Mouse (Mus musculus) hindbrain, embryonic 11.5 days (tissue): ENCODE results near the gene Arl6ip4. TPM values are rescaled to one million over a fixed set of nuclear protein-coding genes. Genes with fewer than 3 reads are reported as not detected.

Experiments used
- ATAC-seq: fragments of 200-750 bp; cut with Nextera tagmentation; 2 replicates; pipeline ENCODE4 v1.8.0; 2017; ENCODE audit warnings: mild to moderate bottlenecking, moderate TSS enrichment, moderate library complexity; ENCODE audit not compliant: low FRiP score
- DNase-seq: peaks from one replicate; pipeline ENCODE4 v3.0.0-alpha.2; 2015; ENCODE audit warnings: low spot score
- H3K27ac ChIP-seq: fragments of 300-500 bp; sonication (generic); 2 replicates; pipeline ENCODE4 v1.5.1; 2014; ENCODE audit warnings: mild to moderate bottlenecking, low read depth, low read length
- H3K27me3 ChIP-seq: fragments of 300-500 bp; sonication (generic); 2 replicates; pipeline ENCODE4 v1.6.1; 2014; ENCODE audit warnings: mild to moderate bottlenecking, low read length, moderate library complexity, mixed read lengths; ENCODE audit not compliant: control insufficient read depth, insufficient read depth
- H3K36me3 ChIP-seq: fragments of 300-500 bp; sonication (generic); 2 replicates; pipeline ENCODE4 v1.6.1; 2014; ENCODE audit warnings: mild to moderate bottlenecking, low read length, moderate library complexity, mixed read lengths; ENCODE audit not compliant: control insufficient read depth, insufficient read depth
- H3K4me1 ChIP-seq: fragments of 300-500 bp; sonication (generic); replicated peaks from 2 replicates; pipeline ENCODE4 v1.6.1; 2014; ENCODE audit warnings: low read length, mixed read lengths; ENCODE audit not compliant: control insufficient read depth, insufficient read depth
- H3K4me2 ChIP-seq: fragments of 300-500 bp; sonication (generic); replicated peaks from 2 replicates; pipeline ENCODE4 v1.6.1; 2014; ENCODE audit warnings: mild to moderate bottlenecking, low read depth, low read length
- H3K4me3 ChIP-seq: fragments of 300-500 bp; sonication (generic); 2 replicates; pipeline ENCODE4 v1.5.1; 2014; ENCODE audit warnings: low read depth, low read length
- H3K9ac ChIP-seq: fragments of 300-500 bp; sonication (generic); 2 replicates; pipeline ENCODE4 v1.6.1; 2014; ENCODE audit warnings: low read depth, low read length
- H3K9me3 ChIP-seq: fragments of 300-500 bp; sonication (generic); 2 replicates; pipeline ENCODE4 v1.6.1; 2016; ENCODE audit warnings: low read length; ENCODE audit not compliant: control insufficient read depth
- WGBS: fragments of 180-500 bp; shearing (Covaris S2); extraction: QIAGEN DNeasy Blood & Tissue Kit; methylation state at CpG from one replicate; pipeline ENCODE4 v1.1.7; 2014; 5-methylcytosine and 5-hydroxymethylcytosine counted together
- polyA plus RNA-seq: library from polyadenylated mRNA; unstranded; fragments of >200 nt; fragmentation: Nextera tagmentation; extraction: Ambion mirVana; gene quantifications from 2 replicates; pipeline ENCODE4 v1.2.1, GENCODE M21; 2014

Arl6ip4 gene
- polyA plus RNA-seq, 1 experiment from 2014 or later = 91.5 TPM

- no peak overlapping the region for H3K4me2 ChIP-seq
- no peak overlapping the region for H3K9ac ChIP-seq
- H3K36me3 ChIP-seq = no peaks in the 10 kb centered on the region
- WGBS = 70% methylated on average over 10 of the region's 10 CpGs
- ATAC-seq (no peak), DNase-seq (no peak)
- H3K4me1 ChIP-seq = peaks cover 15% of the 10 kb centered on the region
- no peaks in the 10 kb centered on the region for H3K9me3 ChIP-seq
- no peaks in the 10 kb centered on the region for H3K27me3 ChIP-seq
- H3K27ac ChIP-seq = no peak overlapping the region
- H3K4me3 ChIP-seq = no peak overlapping the region
Observed at GRCm38 (mm10) chr5:124167621-124168020, 51.7 kb downstream of the Arl6ip4 start.

Other genes starting within 250 kb of the Arl6ip4 start
- 0.04 and 0.12 TPM in 2 replicates for gene Hcar1, start 236.1 kb upstream of the Arl6ip4 start, polyA plus RNA-seq
- 154 and 172 TPM in 2 replicates for gene Denr, start 208.9 kb upstream of the Arl6ip4 start, polyA plus RNA-seq
- gene Gm43518, start 188.7 kb upstream of the Arl6ip4 start, polyA plus RNA-seq = 1.5 and 2.4 TPM in 2 replicates
- gene Ccdc62, start 185.4 kb upstream of the Arl6ip4 start, polyA plus RNA-seq = 4.3 and 5.4 TPM in 2 replicates
- 6.0 and 9.7 TPM in 2 replicates for gene Hip1r, start 142.5 kb upstream of the Arl6ip4 start, polyA plus RNA-seq
- gene Vps37b, start 83.8 kb upstream of the Arl6ip4 start, polyA plus RNA-seq = 38.3 and 48.8 TPM in 2 replicates
- gene Abcb9, start 20.3 kb upstream of the Arl6ip4 start, polyA plus RNA-seq = 0.71 and 0.76 TPM in 2 replicates
- 13.1 and 13.3 TPM in 2 replicates for gene Ogfod2, start 3.8 kb upstream of the Arl6ip4 start, polyA plus RNA-seq
- gene Pitpnm2, start 133.7 kb downstream of the Arl6ip4 start, polyA plus RNA-seq = 5.1 and 6.0 TPM in 2 replicates
- gene Mphosph9, start 211.9 kb downstream of the Arl6ip4 start, polyA plus RNA-seq = 15.5 and 20.5 TPM in 2 replicates
- 17.4 and 19.7 TPM in 2 replicates for gene 2810006K23Rik, start 212.0 kb downstream of the Arl6ip4 start, polyA plus RNA-seq
- gene Cdk2ap1, start 247.0 kb downstream of the Arl6ip4 start, polyA plus RNA-seq = 155 and 243 TPM in 2 replicates